Mouse (Mus musculus) spleen, adult 2 months (tissue): ENCODE results near the gene Plekha1. TPM values are rescaled to one million over a fixed set of nuclear protein-coding genes. Genes with fewer than 3 reads are reported as not detected.
A peak's percentile ranks its signal among the peaks of the same experiment; 100 is the strongest.

ENCODE experiments used
- DNase-seq, 2 experiments: peaks; one replicate each; pipeline versions ENCODE4 v3.0.0 to v3.0.0-alpha.2; 2012 to 2021; ENCODE audit warnings: low spot score in 2 of 2, low read depth in 1 of 2
- H3K27ac ChIP-seq: fragments of 200-500 bp; 2 replicates; pipeline ENCODE4 v1.5.1; 2012; ENCODE audit warnings: low read length, inconsistent platforms; ENCODE audit not compliant: insufficient read depth
- H3K27me3 ChIP-seq: fragments of 200-500 bp; 2 replicates; pipeline ENCODE4 v1.6.1; 2012; ENCODE audit warnings: mild to moderate bottlenecking, moderate library complexity, low read length, inconsistent platforms; ENCODE audit not compliant: control insufficient read depth, insufficient read depth
- H3K36me3 ChIP-seq: fragments of 200-500 bp; 2 replicates; pipeline ENCODE4 v1.6.1; 2012; ENCODE audit warnings: mild to moderate bottlenecking, low read length, inconsistent platforms; ENCODE audit not compliant: control insufficient read depth, insufficient read depth
- H3K4me1 ChIP-seq: fragments of 200-500 bp; 2 replicates; pipeline ENCODE4 v1.6.1; 2011; ENCODE audit warnings: inconsistent platforms; ENCODE audit not compliant: control insufficient read depth, insufficient read depth, insufficient read length
- H3K4me3 ChIP-seq: fragments of 200-500 bp; 2 replicates; pipeline ENCODE4 v1.5.1; 2011; ENCODE audit warnings: mild to moderate bottlenecking, inconsistent platforms; ENCODE audit not compliant: insufficient read depth, insufficient read length; ENCODE audit errors: extremely low read depth
- CTCF ChIP-seq: fragments of 200-500 bp; IDR thresholded peaks from 2 replicates; pipeline ENCODE4 v1.5.1; 2011; ENCODE audit warnings: mild to moderate bottlenecking, inconsistent platforms; ENCODE audit not compliant: insufficient read depth, insufficient read length, insufficient replicate concordance; ENCODE audit errors: extremely low read depth
- POLR2A ChIP-seq: fragments of 200-500 bp; IDR thresholded peaks from 2 replicates; pipeline ENCODE4 v1.6.1; 2011; ENCODE audit warnings: low read depth, low read length, inconsistent platforms
- WGBS: fragments of 180-500 bp; shearing (Covaris S2); methylation state at CpG from one replicate; pipeline ENCODE4 v1.1.7; 2018; 5-methylcytosine and 5-hydroxymethylcytosine counted together
- polyA plus RNA-seq: library from polyadenylated mRNA; depleted of rRNA; stranded (reverse); fragments of >200 nt; gene quantifications from 2 replicates; pipeline ENCODE4 v1.2.3, GENCODE M21; 2012

The Plekha1 gene
- polyA plus RNA-seq, 1 experiment = 22.5 TPM

DNA sequence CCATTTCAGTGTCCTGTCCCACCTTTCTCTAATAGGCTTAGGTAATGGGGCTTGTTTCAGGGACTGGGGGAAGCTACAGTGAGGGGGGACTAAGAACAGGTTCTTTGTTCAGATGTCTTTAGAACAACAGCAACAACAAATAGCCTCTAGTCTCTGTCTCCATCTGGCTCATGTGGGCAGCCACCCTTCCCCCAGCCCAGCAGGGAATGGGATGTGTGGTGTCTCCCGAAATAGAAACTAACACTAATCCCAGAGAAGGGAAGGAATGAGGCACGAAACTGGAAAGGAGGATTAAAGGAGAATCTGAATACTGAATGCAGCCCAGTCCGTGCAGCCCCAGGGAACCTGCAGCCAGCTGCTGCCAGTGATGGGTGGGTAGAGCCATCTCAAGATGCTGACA lies 22.4 kb downstream of the Plekha1 start:
- DNase-seq = no peak
- Histone ChIP-seq H3K27me3 (no peaks in the 10 kb centered on the region), H3K27ac (no peak overlapping the region), H3K4me1 (peaks cover 11% of the 10 kb centered on the region; the same call in 1 of the 2 replicates), H3K36me3 (peaks cover 5% of the 10 kb centered on the region), H3K4me3 (no peak overlapping the region)
- TF ChIP-seq CTCF (no peak), POLR2A (no peak)
- 84% methylated on average over 3 of the region's 3 CpGs for WGBS

DNA sequence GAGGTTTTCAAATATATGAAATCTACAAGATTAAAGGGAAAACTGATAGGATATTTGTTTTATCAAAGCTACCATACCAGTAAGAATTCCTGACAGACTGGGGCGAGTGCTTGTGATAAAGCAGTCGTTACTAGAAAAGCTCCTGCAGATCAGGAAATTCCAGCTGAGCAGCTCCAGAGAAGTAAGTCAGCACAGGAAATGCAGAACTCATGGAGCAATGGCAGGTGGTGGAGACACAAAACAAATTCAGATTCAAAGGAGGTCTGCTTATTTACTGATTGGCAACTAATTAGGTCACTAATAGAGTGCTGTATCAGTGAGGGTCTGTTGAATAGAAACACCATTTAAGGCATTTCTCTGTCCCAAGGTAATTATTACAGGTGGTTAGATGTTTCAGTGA lies 25.3 kb downstream of the Plekha1 start:
- no peak for DNase-seq
- Histone ChIP-seq H3K4me1 (peaks cover 10% of the 10 kb centered on the region; the same call in 1 of the 2 replicates), H3K27me3 (no peaks in the 10 kb centered on the region), H3K36me3 (peaks cover 5% of the 10 kb centered on the region), H3K27ac (no peak overlapping the region), H3K4me3 (no peak overlapping the region)
- TF ChIP-seq POLR2A (no peak), CTCF (no peak)
- 89% methylated on average over 2 of the region's 2 CpGs for WGBS

- 28% methylated on average over 6 of the region's 6 CpGs for WGBS
- Histone ChIP-seq H3K27me3 (no peaks in the 10 kb centered on the region), H3K27ac (peak overlapping the region; percentile 44), H3K4me3 (no peak overlapping the region), H3K4me1 (peaks cover 7% of the 10 kb centered on the region; the same call in 1 of the 2 replicates), H3K36me3 (peaks cover 4% of the 10 kb centered on the region)
- no peak for TF ChIP-seq POLR2A
- no peak for TF ChIP-seq CTCF
- DNase-seq = peak; percentile 22
Observed at GRCm38 (mm10) chr7:130892973-130893372, 27.4 kb downstream of the Plekha1 start.

GRCm38 (mm10) chr7:130894931-130895617 lies 29.5 kb downstream of the Plekha1 start:
- no peak overlapping the region for H3K27ac ChIP-seq
- H3K36me3 ChIP-seq = peaks cover 4% of the 10 kb centered on the region; the same call in 1 of the 2 replicates
- H3K4me1 ChIP-seq = peaks cover 7% of the 10 kb centered on the region; the same call in 1 of the 2 replicates
- 76% methylated on average over 9 of the region's 9 CpGs for WGBS
- no peaks in the 10 kb centered on the region for H3K27me3 ChIP-seq
- DNase-seq = no peak
- H3K4me3 ChIP-seq = no peak overlapping the region
- TF ChIP-seq CTCF (no peak), POLR2A (no peak)

- Histone ChIP-seq H3K27ac (no peak overlapping the region), H3K36me3 (peaks cover 4% of the 10 kb centered on the region), H3K4me1 (peaks cover 9% of the 10 kb centered on the region; the same call in 1 of the 2 replicates), H3K4me3 (no peak overlapping the region), H3K27me3 (no peaks in the 10 kb centered on the region)
- WGBS = 89% methylated on average over 2 of the region's 2 CpGs
- TF ChIP-seq CTCF = no peak
- TF ChIP-seq POLR2A = no peak
- DNase-seq = no peak
Observed at GRCm38 (mm10) chr7:130895618-130895945, 30.0 kb downstream of the Plekha1 start.

DNA sequence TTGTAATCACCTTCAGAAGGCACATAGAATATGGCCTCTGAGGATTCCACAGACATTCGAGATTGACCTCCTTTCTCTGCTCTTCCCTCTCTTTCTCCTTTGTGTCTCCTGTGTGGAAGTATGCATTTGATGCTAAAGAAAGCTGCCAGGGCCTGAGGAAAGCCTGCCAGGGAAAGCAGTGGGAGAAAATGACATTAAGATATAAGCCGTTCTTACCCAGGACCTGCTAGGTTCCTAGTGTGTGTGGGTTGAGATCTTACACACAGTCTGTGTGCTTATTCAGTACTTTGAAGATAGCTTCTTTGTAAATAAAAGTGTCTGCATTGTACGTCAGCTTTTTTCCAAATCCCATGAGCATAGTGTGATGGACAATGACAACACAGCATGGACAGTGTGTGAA lies 30.5 kb downstream of the Plekha1 start:
- Histone ChIP-seq H3K36me3 (peaks cover 4% of the 10 kb centered on the region), H3K4me3 (no peak overlapping the region), H3K27ac (no peak overlapping the region), H3K27me3 (no peaks in the 10 kb centered on the region), H3K4me1 (peaks cover 10% of the 10 kb centered on the region; the same call in 1 of the 2 replicates)
- no peak for DNase-seq
- TF ChIP-seq POLR2A (no peak), CTCF (no peak)
- WGBS = 88% methylated on average over 3 of the region's 3 CpGs

GRCm38 (mm10) chr7:130897201-130897600 lies 31.6 kb downstream of the Plekha1 start:
- 96% methylated on average over 10 of the region's 10 CpGs for WGBS
- DNase-seq = no peak
- H3K27ac ChIP-seq = no peak overlapping the region
- TF ChIP-seq POLR2A = no peak
- no peak for TF ChIP-seq CTCF
- H3K4me3 ChIP-seq = no peak overlapping the region
- H3K36me3 ChIP-seq = peaks cover 2% of the 10 kb centered on the region; the same call in 1 of the 2 replicates
- no peaks in the 10 kb centered on the region for H3K27me3 ChIP-seq
- H3K4me1 ChIP-seq = peaks cover 10% of the 10 kb centered on the region; the same call in 1 of the 2 replicates
